Mouse (Mus musculus) kidney, adult 2 months (tissue): ENCODE data around the gene Bmx.

Source experiments
- CTCF ChIP-seq: fragments of 200-500 bp; conservative IDR thresholded peaks from 2 replicates; pipeline ENCODE4 v1.5.1; 2011; ENCODE audit warnings: low read depth, mild to moderate bottlenecking, control low read depth, low read length, moderate library complexity, mixed read lengths; ENCODE audit not compliant: insufficient read depth, insufficient read length
- POLR2A ChIP-seq: fragments of 200-500 bp; IDR thresholded peaks from one replicate; pipeline ENCODE4 v1.6.1; 2011; ENCODE audit warnings: low read depth, low read length, control low read depth

- no peak for TF ChIP-seq CTCF
- no peak for TF ChIP-seq POLR2A
These were observed 33.2 kb upstream of the Bmx start for GRCm38 (mm10) chrX:164291147-164291546.
